Mouse (Mus musculus): ENCODE data around the gene Emx1.

Emx1 gene

DNA sequence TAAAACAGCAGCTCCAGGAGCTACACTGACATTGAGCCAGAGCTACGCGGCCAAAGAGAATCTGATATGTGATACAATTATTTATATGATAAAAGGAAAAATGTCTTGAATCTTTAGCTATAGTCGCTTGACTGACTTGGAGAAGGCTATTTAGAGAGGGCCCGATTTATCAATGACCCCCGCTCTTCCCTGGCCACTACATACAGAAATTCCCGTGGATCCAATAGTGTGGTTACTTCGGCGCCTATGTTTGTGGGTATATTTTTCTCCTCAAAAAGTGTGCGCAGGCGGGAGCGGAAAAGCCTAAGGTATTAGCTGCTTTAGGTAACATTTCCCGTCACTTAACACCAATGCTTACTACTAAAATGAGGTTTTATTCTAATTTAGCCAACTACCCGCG is 2.1 kb downstream of the Emx1 start:
- DNase-seq (ENCODE audit: low spot score in 2 of 2) = peak in 1 of 2 experiments; percentile 23

DNA sequence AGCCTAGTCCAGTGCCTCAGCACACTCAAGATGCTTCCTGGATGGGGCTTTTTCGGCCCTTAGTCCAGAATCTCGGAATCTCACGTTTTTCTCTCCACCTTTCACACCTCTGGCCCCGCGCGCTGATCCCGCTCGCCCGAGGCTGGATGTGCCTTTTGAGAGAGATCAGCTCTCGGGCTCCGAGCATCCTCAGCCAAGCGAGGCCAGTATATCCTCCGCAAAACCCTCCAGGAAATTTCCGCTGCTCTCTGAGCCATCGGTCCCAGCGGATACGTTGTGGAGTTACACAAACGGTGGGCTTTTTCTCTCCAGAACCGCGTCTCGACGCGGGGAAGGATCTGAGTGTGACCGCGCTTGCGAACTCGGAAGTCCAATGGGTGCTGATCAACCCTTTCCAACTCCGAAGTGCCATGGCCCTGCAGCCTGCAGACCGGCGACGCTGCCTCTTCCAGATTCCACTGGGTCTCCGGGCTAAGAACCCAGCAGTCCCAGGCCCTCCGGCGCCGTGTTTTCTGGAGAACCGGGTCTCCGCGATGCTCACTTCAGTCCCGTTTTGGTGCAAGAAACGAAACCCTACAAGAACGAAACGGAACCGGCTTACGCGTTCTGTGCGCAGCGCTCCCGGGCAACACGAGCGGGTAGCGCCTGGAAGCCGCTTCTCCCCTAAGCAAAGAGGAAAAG is 2.8 kb downstream of the Emx1 start:
- peak in 1 of 2 experiments; percentile 29 for DNase-seq (ENCODE audit: low spot score in 2 of 2)

DNA sequence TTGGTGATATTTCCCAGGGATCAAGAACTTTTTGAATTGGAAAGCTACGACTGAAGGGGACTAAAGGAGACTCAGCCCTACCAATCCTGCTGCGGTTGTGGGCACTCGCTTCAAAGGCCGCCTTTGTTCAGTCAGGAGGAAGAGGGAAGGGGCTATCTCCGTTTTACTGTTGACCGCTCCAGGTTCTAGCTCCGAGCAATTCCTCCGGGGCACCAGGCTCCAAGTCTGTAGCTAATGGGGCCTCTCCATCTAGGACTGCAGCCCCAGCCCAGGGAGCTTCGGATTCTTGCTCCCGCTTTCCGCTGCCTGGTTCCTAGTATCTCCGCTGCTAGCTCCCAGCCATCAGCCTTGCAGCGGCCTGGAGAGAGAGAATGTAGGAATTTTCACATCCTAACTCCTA is 3.4 kb downstream of the Emx1 start:
- DNase-seq (ENCODE audit: low spot score in 2 of 2) = no peak

DNA sequence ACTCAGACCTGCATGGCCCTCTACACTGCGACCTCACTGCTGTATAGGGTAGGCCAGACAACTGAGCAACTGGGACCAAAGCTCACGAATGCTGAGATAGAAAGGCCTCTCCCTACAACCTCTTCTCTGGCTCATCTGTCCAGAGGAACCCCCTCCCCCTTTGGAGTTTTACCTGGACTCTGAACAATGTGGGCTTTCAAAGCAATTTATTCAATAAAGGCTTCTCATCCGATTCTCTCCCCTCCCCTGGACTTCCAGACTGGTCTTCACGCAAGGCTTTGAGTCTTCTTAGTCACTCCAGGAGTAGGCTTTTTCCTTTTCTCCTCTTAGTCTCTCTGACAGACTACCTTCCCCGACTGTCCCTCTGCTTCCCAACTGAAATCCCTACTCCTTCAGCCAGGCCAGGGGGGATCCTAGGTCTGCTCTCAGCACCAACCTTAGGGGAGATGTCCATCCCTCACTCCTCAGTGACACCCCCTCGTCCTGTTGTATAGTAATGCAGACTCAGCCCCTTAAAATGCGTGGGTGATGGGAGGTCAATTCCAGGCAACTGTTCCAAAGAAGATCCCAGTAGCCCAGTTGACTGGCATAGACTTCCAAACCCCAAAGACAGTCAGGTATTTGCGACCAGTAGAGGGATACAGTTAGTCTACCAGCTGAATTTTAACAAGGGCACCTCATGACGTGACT is 4.7 kb downstream of the Emx1 start:
- no peak for DNase-seq (ENCODE audit: low spot score in 2 of 2)

DNA sequence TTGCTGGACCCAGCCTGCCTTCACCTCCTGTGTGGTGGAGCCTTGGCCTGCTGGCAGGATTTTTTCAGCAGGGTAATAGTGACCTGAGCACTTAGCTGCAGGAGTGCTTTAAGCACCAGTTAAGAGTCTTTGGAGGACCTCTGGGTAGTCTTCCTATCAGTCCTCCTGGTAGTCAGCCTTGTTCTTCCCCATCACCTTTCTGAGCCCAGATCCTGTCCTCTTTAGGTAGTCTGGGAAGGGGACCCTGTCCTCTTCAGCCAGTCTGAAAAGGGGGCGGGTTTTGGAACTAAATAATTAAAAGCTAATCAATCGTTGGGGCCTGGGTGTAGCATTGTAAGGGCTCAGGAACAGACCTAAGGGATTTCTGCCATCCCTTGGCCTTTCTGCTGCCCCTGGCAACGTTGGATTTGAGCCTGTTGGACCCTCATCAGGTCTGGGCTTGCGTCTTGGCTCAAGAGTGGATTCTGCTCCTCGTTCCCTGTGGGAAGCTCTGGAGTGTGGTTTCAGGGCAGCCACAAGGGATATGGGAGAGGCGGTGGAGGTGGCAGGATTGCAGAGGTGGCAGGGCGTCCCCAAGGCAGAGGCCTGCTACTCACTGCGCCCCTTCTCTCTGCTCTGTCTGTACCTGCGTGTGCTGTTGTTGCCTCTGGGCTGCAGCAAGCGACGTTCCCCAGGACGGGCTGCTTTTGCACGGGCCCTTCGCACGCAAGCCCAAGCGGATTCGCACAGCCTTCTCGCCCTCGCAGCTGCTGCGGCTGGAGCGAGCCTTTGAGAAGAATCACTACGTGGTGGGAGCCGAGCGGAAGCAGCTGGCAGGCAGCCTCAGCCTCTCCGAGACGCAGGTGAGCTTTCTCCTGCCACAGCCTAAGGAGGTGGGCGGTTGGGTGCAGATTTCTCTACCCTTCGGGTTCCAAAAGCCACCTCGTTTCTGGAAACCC is 6.4 kb downstream of the Emx1 start:
- no peak for DNase-seq (ENCODE audit: low spot score in 2 of 2)

DNA sequence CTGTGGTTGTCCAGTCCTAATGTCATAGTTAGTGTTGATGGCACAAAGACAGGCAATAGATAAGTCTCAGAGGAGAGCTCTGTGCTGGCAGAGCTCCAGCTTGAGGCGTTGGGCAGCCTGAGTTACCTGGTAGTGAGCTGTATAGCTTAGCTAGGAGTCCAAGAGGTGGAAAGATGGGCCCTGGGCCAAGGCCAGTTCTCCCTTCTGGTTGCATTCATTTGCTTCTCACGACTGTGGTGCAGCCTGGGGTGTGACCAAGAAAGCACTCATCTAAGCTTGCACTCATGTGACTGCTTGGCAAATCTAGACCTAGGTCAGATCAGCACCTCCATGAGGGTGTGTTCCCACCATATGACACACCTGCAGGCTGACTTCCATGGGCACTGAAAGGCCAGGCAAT is 10.7 kb downstream of the Emx1 start:
- no peak for DNase-seq (ENCODE audit: low spot score in 2 of 2)

DNA sequence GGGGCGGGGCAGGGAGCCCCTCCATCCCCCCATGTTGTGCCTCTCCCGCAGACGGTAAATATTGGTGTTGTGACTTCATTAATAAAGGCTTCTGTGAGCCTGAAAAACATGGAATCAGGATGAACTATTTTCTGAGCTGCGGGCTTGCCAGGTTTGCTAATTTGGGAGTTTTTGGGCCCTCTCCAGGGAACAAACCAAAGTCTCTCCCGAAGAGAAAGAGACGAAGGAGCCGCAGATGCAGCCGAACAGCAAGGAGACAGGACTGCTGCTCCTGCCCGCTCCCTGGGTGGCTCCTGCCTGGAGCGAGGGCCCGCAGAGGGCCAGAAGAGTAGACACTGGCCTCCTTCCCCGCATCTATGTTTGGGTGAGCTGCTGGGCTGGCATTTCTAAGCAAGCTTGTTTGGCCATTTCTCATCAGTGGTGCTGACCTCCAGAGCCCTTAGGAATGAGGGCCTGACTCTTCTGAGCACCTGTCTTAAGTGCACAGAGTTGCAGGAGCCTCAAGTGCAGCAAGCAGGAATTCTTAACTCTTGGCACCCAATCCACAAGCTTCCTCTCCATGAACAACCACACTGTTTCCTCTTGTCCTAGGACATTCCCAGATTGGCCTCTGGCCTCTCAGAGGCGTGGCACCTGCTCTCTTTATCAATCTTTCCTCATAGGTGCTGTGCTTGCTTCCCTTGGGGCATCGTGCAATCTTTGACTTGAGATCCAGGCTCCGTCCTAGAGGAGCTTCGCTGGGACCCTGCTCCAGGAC is 19.1 kb downstream of the Emx1 start:
- peak in 1 of 2 experiments; percentile 64 for DNase-seq (ENCODE audit: low spot score in 2 of 2)

DNA sequence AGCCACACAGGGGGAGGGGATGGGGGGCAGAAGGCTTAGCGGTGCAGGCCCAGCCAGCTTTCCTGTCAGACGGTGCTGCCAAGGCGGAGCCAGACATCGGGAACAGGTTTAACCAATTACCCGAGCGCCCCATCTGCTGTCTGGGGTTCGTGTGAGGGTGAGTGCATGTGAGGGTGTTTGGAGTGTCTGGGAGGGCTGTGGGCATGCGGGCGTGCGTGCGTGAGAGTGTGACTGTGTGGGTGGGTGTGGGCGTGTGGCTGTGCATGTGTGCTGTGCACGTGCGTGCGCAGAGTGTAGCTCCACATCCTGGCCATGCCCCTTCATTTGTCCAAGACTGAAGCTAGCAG is 19.7 kb downstream of the Emx1 start:
- peak in 1 of 2 experiments; percentile 73 for DNase-seq (ENCODE audit: low spot score in 2 of 2)

DNA sequence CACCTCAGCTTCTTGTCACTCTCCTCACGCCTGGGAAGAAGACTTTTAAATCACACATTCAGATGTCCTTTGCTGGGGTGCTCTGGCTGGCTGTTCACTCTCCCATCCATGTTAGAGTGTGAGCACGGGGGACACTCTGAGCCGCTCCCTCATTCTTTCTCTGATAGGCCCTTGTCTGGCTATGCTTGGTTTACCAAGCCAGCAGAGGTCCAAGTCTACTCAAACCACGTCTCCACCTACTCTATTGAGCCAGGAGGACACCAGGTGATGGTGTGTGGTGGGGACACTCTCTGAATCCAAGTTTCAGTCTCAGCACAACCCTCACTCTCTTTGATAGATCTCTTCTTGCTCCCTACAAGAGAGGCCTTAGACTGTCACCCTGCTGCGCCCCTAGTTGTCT is 20.1 kb downstream of the Emx1 start:
- no peak for DNase-seq (ENCODE audit: low spot score in 2 of 2)

DNA sequence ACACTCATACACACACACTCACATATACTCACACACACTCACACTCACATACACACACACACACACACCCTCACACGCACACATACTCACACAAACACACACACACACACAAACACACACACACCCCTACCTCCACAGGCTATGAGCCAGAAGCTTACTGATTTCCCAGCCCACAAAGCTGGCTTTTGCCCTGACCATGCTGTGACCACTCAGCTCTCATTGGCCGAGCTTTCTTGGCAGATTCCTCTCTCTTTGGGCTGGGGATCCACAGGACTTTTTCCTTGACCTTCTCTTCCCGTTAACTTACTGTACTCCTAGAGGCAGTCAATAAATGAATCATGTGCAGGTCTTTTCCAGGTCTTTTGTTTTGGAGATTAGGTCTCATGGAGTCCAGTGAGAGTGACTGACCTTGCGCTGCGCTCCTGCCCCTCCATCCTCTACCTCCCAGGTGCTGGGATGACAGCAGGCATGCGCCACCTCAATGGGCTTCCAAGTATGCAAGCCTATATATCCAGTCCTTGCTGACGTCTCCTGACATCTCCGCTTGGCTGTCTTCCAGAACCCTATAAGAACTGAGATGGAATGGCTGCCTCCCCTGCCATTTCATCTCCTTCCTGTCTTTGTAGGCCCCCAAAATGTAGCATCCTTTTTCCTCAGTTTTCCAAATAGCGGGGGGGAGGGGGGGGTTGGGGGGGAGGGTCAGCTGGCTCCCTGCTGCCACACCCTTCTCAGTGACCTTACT is 22.2 kb downstream of the Emx1 start:
- DNase-seq (ENCODE audit: low spot score in 2 of 2) = no peak

DNA sequence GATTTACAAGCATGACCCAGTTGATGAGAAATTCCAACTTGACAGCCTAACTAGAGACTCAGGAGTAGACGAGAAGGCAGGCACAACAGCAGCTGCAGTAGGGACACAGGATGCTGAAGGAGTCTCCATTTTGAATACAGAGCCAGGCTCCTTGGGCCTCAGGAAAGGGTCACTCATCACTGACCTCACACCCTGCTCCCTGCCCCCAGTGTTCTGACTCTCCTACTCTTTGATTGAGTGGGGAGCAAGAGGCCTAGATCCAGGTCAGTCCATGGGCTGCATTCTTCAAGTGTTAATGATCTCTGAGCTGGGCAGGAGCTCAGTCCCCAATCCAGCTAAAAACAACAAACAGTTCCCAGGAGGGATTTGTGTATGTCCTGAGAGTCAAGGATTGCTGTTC is 23.4 kb downstream of the Emx1 start:
- DNase-seq (ENCODE audit: low spot score in 2 of 2) = no peak

DNA sequence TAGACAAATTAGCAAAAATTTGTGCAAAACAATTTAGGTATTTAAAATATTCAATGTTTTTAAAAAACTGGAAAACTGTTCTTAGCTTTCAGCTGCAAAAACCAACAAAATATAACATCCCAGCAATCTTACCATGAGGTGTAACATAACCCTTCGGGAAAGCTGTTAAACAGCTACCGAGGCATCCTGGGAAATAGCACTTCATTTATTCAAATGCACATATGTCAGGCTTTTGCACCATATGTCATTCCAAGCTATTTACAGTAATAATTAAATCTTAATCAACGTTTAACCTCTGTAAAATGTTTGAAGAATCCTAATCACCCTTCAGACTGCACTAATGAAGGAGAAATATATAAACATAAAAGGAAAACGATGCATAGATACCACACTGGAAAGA is 31.0 kb downstream of the Emx1 start:
- no peak for DNase-seq (ENCODE audit: low spot score in 2 of 2)

DNA sequence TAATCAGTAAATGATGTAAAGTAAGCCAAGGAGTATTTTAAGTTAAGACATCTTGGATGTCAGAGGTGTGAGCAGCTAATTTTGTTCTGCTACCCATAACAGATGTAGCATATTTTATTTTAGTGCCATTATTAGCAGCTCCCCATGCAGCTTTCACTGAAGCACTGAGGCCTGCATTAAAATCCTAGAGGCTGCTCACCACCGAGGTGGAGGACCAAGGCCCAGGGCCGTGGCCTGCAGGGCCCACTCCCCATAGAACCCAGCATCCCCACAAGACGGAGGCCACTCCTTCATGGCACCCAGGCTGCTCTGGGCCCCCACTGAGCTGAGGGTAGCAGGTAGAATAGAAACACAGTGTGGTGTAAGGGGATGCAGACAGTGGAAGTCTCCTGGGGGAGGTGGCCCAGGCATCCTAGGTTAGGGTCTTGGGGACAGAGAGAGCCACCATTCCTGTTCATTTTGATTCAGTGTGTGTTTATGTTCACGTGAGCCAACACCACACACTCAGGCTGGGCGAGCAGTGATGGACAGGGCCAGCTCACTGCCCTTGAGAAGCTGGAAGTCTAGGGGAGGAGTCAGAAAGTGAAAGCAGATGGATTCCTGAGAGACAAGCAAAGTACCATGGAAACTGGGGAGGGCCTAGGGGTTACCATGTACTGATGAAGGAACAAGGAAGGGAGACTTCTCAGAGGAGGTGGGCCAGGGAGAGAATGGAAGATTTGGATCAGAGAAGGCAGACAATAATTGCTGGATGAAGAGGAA is 31.6 kb downstream of the Emx1 start:
- DNase-seq (ENCODE audit: low spot score in 2 of 2) = no peak

DNA sequence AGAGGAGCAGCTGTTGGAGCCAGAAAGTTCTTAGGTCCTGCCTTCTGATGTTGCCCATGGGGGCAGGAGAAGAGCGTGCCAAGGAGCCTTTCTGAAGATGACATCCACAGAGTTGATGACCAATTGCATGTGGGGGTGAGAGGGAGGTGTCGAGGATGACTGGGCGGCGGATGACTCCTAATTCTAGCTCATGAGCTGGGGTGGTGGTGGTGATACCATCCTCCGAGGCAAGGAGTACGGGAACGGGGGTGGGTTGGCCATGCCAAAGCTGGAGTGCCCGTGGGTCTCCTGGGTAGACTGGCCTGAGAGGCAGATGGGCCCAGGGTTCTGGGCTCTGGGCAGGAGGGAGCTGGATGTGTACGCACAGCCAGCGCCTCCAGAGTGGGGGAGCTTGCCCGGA is 32.5 kb downstream of the Emx1 start:
- DNase-seq (ENCODE audit: low spot score in 2 of 2) = peak in 1 of 2 experiments; percentile 42

DNA sequence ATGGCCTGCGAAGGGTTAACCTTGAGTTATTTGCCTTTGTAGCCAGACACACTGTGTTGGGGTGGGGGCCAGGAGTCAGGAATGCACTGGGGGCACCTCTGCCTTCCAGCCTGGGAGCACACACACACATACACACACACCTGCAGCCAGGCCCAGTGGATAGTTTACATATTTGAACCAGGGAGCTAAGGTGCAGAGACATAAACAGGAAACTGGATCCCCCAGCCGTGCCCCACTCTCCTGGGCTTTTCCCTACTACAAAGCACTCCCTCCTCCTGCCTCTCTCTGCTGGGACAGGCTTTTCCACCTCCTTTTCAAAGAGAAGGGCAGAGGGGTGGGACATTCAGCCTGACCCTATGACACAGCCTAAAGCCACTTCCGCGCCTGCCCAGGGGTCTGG is 33.7 kb downstream of the Emx1 start:
- DNase-seq (ENCODE audit: low spot score in 2 of 2) = no peak

DNA sequence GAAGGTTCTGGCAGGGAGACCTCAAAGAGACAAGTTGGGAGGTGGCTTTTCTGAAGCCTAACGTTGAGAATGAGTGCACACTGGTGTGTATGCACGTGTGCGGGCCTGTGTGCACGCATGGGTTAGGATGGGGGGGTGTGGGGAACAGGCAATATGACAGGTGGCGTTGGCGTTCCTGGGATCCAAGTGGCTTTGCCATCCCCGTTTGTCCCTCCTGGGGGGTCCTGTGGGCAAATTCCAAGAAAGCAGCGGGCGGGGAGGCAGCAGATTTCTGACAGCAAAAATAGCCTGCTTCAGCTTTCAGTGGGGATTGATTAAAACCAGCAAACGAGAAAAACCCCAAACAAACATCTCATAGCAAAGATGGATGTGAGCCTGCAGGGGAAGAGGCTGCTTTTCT is 35.3 kb downstream of the Emx1 start:
- DNase-seq (ENCODE audit: low spot score in 2 of 2) = no peak

DNA sequence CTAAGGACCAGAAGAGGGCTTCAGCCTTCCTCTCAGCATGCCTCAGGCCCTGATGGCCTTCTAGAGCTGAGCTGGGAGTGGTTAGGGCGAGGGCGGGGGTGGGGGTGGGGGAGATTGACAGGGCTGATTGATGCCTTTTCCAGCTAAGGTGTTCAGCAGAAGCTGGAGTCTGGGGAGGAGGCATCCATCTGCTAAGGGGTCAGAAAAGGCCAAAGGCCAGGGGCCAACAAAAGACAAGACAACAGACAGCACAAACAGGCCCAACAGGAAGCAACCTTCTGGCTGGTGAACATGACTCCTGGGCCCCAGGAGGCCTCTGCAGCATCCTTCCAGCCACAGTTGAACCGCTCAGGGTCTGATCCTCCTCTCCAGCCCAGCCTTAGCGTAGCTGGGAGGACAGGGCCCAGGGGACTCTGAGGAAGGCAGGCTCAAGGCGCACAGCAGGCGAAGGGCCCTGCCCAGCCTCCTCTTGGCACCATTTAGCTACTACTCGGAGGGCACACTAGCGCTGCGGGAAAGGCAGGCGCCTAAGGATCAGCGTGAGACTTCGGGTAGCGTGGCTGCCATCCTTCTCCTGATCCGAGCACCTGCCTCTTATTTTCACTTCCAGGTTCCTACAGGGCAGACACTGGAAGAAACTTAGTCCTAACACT is 36.4 kb downstream of the Emx1 start:
- DNase-seq (ENCODE audit: low spot score in 2 of 2) = no peak

DNA sequence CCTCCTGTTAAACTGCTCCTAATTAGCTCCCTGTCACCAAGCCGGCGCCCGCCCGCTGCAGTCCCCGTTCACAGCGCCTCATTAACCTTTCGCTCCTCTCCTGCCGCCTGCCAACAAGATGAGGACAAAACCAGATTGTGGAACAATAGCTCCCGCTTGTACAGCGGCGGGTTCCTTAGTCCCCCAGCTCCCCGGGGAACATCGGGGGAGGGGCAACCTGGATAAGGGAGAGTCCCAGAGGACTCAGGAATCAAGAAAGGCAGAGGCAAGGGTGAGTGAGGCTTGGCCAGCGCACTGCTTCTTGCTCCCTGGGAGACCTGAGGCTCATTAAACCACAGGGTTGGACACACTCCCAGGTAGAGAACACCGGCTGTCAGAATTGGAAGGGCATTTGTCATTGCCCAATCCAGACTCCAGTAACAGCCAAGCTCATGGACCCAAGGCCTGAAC is 37.2 kb downstream of the Emx1 start:
- no peak for DNase-seq (ENCODE audit: low spot score in 2 of 2)

DNA sequence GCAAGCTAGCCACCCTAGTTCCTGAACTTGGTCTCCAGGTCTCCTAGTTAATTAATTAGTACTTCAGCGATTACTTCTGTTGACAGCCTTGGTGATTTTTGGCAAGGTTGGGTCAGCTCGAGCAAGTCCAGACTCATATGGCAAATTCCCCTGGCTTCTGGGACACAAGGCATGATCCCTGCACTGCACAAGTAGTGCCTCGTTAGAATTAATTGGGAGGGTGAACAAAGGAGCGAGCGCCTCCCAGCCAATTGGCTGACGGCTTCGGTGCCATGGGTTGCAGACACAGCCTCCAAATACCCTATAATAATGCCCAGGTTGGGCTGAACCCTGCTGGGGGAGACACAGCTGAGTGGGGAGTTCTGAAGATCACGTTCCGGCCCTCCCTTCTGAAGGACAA is 39.3 kb downstream of the Emx1 start:
- no peak for DNase-seq (ENCODE audit: low spot score in 2 of 2)

DNA sequence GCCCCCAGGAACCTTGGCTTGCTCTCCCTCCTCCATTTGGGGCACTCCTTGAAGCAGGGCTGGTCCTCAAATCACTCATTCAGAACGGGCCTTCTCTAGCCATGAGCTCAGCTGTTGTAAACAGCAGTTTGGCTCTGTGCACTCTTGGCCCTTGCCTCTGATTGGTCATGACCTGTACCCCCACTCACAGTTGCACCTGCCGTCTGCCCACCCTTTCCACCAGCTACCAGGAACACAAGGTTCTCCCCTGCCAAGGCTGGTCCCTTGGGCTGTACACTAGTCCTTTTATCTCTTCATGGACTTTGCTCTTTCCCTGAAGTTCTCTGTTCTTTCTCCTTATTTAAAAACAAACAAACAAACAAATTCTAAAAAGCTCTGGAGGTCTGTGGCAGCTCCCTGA is 40.3 kb downstream of the Emx1 start:
- no peak for DNase-seq (ENCODE audit: low spot score in 2 of 2)

Measured in left cerebral cortex, adult 9 months (tissue).